Mouse (Mus musculus): ENCODE data around the gene Dusp14.

- TF ChIP-seq EP300 (IDR thresholded peaks at IDR 0.05; ENCODE audit: low read depth) (no peak), CTCF (IDR thresholded peaks at IDR 0.05; ENCODE audit: low read depth) (no peak)
These were observed 41.8 kb downstream of the Dusp14 start for GRCm38 (mm10) chr11:84027231-84027630.
